Mouse (Mus musculus) C2C12 (cell line): ENCODE results near the gene Lrp4.

Experiments
- CEBPB ChIP-seq: IDR thresholded peaks from one replicate; pipeline ENCODE4 v1.6.1; 2011; ENCODE audit warnings: low read depth, mild to moderate bottlenecking, control low read depth, moderate library complexity
- CTCF ChIP-seq: IDR thresholded peaks from one replicate; pipeline ENCODE4 v1.5.1; 2011; ENCODE audit not compliant: control insufficient read depth, insufficient read depth, insufficient read length
- FOSL1 ChIP-seq: IDR thresholded peaks from one replicate; pipeline ENCODE4 v1.8.0; 2011; ENCODE audit warnings: mild to moderate bottlenecking, low read length; ENCODE audit not compliant: poor library complexity, insufficient read depth, severe bottlenecking
- MAX ChIP-seq: IDR thresholded peaks from one replicate; pipeline ENCODE4 v1.6.1; 2011; ENCODE audit warnings: mild to moderate bottlenecking, control low read depth
- MYOD1 ChIP-seq: IDR thresholded peaks from one replicate; pipeline ENCODE4 v1.6.1; 2011; ENCODE audit warnings: low read depth; ENCODE audit not compliant: control insufficient read depth, insufficient read length
- MYOG ChIP-seq: IDR thresholded peaks from one replicate; pipeline ENCODE4 v1.6.1; 2011; ENCODE audit not compliant: control insufficient read depth, insufficient read length; ENCODE audit errors: extremely low read depth
- USF1 ChIP-seq: IDR thresholded peaks from one replicate; pipeline ENCODE4 v1.6.1; 2011; ENCODE audit warnings: low read depth, mild to moderate bottlenecking, control low read depth, moderate library complexity

DNA sequence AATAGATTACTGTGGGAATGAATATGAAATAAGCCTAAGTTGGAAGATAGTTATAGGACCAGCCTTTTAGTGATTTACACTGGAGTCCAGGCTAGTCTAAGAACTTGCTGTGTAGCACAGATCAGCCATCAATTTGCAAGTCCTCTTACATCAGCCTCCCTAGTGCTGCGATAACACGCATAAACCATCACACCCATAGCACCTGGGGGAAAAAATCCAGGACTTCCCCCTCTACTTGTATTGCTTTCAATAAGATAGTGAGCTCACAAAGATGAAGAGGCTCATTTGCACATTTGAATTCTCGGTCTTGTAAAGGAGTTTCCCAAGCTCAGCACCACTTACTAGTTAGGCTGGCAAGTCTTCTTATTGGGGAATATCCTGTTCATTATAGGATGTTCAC, 2.9 kb upstream of the Lrp4 start:
- TF ChIP-seq MYOG, result no peak
- TF ChIP-seq CTCF, result no peak
- no peak for TF ChIP-seq MAX
- no peak for TF ChIP-seq USF1
- no peak for TF ChIP-seq FOSL1
- no peak for TF ChIP-seq CEBPB
- no peak for TF ChIP-seq MYOD1
